Mouse (Mus musculus) spleen, postnatal 14 days (tissue): ENCODE results near the gene Vwa7.

Experiments used
- DNase-seq, 2 experiments: peaks; one replicate each; pipeline ENCODE4 v3.0.0; 2021 to 2022; ENCODE audit warnings: low spot score in 2 of 2

Gene Vwa7

DNA sequence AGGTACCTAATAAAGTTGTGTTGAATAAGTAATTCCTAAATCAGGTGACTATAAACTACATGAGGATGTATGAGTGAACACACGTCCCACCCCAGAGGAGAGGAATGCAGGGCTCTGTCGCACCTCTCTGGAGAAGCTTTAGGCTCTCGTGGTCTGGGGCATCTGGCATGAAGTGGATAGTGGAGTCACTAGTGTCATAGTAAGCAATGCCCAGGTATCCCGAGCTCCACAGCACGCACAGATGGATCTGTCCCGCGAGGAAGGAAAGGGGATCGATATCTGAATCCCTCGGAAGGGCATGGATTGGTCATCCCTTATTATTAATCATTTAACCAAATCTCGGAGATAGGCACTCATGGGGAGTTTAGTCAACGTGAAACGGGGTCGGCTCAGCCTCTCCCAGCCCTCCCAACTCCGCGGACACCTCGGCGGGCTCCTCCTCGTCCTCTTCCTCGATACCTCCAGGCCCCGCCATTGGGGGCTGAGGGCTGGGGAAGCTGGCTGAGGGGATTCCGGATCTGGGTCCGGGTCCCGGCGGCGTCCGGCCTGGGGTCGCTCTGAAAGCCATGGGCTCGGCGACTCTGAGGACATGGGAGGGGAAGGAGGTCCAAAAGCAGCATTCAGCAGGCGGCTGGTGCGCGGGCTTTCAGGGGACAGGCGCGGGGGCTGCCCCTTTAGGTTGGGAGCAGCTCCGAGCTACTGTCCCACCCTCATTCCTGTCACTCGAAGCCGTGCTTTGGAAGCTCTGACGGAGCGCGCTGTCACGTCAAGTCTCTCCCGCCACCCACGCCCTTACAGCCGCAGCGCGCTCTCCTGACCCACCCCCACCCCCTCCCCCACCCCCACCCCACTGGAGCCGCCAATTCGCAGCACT, 29.7 kb downstream of the Vwa7 start:
- no peak for DNase-seq

DNA sequence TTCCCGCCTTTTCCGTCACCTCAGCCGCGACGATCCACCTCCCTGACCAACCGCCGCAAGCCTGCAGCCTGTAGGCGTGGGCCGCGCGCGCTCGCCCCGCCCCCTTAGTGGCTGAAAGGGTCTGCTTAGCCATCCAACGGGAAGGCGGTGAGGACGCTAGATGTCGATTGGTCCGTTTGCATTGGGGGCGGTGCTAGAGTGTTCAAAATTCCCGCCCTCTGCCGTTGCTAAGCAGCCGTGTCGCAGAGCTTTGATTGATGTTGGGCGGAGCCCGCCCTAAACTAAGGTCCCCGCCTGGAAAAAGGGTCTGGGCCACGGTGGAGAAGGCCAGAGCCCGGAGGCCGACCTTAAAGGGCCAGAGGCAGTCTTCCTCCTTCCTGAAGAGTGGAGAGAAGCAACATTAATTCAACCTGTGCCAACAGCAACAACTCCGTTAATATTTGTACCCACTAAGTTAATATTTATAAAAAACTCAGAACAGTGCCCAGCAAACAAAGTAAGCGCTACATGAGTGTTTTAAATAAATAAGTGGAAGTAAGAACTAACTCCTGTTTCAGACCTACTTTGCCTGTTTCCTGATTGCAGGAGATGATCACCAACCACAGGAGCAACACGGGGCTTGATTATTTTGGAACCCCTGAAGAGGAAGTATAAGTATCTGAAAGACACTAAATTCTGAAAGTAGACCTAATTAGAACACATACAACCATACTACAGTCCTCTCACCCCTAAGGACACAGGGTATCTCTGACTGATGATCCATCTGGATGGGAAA, 30.5 kb downstream of the Vwa7 start, which contains the start of gene Msh5:
TSS of gene Msh5 (minus strand) at position 65 of the 775 bp plus-strand sequence.
- DNase-seq = peak; percentile 92 to 95

DNA sequence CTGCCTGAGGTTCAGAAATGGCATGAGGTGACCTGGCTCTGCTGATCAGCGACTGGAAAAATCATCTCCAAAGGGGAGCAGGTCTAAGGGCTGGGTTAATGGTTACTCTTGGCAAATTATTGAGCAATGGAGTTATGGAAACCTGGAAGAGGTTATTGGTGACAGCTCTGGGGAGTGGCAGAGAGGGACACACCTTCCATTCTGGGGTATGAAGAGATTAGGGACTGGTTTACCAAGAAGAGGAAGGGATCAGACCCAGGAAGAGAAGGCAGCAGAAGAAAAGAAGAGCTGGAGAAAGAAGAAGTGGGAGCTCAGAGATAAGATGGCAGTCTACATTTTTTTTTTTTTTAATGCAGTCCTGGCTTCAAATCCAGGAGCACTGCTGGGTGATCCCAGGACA, 31.3 kb downstream of the Vwa7 start:
- no peak for DNase-seq

DNA sequence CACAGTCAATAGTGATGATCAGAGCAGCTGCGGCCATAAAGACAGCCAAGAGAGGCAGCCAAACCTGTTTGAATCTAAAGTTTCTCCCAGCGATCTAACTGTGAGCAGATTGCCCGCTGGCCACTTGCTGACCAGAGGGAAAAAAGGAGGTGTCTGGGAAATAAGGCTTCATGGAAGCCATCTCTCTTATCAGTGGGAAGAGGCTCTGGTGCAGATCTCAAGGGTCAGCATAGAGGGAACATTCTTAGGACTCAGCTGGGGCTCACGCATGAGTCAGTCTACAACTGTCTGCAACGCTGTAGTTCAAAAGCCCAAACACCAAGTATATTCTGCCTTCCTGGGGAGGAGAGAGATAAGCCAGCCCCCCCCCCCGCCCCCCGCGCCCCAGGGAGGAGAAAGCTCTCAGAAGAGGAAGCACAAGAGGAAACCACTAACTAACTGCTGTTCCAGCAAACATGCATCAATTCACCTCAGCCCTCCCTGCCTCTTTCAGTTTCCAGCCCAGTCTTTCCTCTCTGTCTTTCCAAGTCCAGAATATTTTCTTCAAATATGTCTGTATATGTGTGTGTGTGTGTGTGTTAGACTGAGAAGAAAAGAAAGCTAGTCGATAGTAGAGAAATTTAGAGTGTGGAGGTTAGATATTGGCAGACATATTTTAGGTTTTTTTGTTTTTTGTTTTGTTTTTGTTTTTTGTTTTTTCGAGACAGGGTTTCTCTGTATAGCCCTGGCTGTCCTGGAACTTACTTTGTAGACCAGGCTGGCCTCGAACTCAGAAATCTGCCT, 32.0 kb downstream of the Vwa7 start:
- DNase-seq = no peak

DNA sequence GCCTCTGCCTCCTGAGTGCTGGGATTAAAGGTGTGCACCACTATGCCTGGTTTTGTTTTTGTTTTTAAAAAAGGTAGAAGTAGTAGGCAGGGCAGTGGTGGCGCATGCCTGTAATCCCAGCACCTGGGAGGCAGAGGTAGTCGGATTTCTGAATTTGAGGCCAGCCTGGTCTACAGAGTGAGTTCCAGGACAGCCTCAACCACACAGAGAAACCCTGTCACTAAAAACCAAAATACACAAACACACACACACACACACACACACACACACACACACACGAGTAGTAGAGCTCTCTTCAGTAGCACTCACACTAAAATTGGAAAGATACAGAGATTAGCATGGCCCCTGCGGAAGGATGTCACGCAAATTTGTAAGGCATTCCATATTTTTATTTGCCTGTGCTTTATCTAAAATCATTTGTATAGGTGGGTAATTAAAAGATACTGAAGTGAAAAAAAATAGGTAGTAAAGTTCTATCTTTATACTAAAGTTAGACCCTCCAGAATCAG, 32.6 kb downstream of the Vwa7 start:
- no peak for DNase-seq

DNA sequence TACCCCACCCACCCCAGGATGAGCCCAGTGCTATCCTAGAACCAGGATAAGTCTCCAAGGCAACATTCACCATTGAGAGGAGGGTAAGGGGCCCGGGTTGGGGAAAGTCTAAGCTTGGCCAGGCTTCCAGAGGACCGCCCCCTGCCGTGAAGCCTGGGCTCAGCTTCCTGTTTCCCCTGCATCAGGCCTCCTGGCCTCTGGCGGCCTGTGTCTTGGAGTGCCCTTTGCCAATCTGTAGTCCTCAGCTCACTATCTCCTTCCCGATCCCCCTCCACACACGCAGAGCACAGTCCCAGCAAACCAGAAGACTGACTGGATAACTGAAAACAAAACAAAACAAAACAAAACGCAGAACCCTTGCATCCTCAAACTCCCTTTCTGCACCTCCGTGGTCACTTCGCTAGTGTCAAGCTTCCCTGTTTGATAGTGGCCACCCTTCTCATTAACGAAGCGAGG, 33.2 kb downstream of the Vwa7 start, which contains the start of gene Clic1:
TSS of gene Clic1 (plus strand) at position 406 of the 456 bp plus-strand sequence.
- DNase-seq = peak in 1 of 2 experiments; percentile 38

DNA sequence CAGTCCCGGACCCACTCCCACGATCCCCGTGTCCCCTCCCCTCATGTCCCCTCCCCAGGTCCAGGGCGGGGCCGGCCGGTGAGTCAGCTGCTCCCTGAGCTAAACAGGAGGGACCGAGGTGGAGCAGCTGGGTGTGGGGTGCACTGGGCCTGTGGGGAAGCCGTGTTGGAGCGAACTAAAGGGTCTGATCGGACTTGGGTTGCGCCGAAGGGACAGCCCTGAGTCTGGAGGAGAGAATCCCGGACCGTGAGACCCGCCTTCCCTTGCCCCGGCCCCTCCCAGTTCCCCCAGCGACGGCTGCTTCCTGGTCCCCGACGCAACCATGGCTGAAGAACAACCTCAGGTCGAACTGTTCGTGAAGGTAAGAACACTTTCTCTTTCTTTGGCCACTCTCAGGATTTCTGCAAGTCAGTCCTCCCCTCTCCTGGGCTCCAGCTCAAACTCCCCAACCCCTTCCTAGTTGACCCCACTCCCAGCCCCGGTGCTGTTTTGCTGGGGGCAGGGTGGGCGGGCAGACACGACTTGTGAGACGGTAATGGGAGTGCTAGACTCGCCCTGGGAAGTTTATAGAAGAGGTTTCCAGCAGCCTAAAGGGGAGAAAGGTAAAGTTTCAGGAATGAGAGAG, 33.9 kb downstream of the Vwa7 start:
- DNase-seq = peak; percentile 65 to 66

DNA sequence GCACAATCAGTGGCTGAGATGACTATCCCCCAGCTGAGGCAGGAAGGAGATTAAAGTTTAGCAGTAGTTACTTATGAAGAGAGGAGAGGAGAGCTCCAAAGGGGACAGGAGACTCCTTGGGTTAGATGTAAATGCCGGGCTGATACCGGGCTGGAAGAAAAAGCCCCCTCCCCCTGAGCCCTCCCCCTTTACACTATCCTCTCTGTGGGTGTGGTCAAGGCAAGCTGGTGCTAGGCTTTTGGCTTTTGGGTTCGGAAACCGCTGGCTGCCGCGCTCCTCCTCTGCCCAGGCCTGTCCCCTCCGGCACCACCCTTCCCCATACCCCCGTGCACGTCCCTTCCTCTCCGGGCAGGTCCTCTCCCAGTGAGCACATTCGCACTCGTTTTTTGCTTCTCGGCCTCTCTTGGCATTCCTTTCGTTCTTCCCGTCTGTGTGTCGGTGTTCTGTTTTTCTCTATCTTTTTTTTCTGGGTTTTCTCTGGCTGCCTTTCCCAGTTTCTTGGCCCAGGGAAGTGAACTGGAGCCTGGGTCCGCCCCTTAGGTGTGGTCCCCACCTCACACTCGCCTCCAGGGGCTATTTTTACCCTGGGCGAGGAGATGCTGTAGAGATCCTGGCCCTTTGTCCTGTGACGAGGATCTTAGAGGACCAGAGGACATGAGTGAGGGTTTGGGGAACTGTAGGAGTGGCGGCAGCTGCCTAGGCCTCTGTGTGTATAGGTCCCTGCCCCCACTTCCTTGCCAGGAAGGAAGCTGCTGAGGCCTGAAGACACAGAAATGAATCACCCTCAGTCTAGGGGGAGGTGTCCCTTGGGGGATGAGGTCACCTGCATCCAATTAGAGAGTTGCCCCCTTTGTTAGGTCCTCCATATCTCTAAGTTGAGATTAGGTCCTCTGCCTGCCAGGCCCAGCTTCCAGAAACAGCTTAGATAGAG, 35.0 kb downstream of the Vwa7 start:
- DNase-seq = peak; percentile 51 to 65

DNA sequence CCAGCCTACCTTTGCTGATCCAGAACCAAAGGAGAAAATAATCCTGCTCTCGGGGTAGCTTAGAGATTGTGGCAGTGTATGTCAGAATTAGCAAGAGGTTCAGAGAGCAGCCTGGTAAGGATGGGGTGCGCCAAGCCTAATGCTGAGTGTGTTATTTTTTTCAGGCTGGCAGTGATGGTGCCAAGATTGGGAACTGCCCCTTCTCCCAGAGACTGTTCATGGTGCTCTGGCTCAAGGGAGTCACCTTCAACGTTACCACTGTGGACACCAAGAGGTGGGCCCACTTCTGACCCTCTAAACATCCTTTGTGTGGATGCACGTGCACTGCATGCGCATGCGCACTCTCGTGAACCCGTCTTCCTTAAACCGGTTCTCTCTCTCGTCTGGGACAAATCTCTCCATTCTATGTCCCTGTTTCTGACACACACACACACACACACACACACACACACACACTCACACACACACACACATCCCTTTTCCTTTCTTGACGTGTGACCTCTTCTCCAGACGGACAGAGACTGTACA, 36.0 kb downstream of the Vwa7 start:
- DNase-seq = no peak

DNA sequence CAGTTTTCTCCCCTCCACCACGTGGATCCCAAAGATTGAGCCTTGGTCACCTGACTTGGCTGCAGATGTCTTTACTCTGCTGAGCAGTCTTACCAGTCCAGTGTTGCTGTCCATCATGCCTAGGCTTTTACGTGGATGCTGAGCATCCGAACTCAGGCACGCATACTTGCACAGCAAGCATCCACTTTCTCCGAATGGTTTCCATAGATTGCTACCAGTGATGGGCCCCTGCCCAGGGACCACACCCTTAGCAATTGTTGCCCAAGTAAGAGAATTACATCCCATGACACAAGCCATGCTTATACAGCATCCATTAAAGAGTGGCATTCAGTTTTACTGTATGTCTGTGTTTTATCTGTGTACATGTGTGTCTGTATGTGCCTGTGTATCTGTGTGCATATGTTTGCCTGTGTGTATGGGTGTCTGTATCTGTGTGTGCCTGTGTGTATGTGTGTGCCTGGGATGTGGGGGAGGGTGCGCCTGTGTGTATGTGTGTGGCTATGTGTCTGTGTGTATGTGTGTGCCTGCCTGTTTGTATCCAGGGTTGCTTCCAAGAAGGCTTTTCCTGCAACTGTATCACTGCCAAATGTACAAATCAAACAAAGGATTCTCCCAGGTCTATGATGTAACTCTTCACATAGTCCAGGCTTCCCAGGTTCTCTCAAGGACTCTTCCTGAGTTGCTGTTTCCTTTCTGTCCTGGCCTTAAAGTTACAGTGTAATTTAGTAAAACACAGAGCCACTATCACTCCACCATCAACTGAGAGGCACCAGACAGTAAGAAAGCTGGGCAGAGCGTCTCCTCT, 39.5 kb downstream of the Vwa7 start:
- no peak for DNase-seq

DNA sequence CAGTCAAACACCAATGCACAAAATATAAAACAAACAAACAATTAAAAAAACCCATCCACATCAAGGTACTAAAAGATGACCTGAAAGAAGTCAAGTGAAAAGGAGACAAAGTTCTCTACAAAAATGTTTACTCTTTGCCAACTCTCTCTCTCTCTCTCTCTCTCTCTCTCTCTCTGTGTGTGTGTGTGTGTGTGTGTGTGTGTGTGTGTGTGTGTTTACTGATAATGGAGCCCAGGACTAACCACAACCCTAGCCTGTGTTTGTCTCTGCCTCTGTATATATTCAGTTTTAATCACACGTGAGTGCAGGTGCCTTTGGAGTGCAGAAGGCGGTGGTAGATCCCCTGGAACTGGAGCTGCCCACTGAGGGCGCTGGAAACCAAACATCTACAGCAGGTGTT, 40.7 kb downstream of the Vwa7 start:
- DNase-seq = no peak

DNA sequence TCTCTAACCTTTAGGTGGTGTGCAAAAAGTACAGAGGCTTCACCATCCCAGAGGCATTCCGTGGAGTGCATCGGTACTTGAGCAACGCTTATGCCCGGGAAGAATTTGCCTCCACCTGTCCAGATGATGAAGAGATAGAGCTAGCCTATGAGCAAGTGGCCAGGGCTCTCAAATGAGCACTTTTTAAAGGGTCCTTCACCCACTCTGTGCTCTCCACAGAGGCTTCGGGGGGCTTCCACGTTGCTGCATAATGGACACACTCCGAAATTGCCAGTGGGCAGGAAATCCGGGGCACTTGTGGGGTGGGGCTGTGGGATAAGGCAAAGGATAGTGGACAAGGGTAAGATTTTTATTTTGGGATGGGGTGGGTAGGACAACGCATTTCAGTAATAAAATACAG, 41.9 kb downstream of the Vwa7 start:
- no peak for DNase-seq

DNA sequence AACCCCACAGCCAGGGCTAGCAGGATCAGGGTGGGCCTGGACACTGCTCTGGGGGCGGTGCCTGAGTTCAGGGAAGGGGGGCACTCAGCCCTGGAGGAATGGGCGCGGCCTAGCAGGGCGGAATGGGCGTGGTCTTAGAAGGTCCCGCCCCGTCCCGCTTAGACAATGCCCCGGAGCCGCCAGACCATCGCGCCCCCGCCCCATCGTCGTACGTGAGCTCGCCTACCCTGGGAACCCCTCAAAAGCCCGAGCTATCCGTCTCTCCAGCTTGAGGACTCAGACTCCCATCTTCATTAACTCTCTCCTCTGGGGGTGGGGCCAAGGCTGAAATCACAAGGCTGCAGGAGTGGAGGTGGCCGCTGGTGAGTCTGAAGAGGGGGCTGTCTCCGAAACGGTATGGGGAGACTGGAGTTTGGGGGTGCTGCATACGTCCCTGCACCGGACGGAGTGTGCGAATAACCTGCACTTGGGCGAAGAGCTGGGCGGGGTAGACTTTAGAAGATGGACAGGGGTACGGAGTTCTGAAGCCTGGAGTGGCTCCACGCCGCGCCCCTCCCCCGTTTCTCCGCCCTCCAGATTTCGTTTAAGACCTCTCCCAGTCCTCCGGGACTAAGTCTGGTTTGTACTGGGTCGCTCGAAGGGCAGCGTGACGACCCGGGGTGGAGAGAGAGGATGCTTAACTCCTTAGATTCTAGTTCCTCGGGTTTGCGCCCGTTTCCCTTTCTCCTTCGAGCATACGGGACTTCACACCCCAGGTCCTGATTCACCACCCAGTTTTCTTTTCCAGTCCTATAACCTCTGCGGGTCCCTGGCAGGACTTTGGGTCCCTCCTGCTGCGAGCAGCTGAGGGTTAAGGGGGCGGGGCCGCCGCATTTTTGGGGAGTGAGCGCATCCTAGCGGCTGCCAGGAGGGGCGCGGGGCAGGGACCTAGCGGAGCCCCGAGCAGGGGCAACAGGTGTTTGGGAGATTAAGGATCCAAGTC, 42.8 kb downstream of the Vwa7 start, which contains the start of gene Ddah2:
TSS of gene Ddah2 (plus strand) at position 125 of the 982 bp plus-strand sequence.
- DNase-seq = peak; percentile 75 to 86

DNA sequence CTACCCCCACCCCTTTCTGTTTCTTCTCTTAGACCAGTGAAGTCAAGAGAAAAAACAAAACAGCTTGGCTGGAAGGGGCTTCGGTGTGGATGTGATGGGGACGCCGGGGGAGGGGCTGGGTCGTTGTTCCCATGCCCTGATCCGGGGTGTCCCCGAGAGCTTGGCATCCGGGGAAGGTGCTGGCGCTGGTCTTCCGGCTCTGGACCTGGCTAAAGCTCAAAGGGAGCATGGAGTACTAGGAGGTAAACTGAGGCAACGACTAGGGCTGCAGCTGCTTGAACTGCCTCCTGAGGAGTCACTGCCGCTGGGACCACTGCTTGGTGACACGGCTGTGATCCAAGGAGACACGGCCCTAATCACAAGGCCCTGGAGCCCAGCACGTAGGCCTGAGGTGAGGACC, 43.7 kb downstream of the Vwa7 start:
- no peak for DNase-seq

DNA sequence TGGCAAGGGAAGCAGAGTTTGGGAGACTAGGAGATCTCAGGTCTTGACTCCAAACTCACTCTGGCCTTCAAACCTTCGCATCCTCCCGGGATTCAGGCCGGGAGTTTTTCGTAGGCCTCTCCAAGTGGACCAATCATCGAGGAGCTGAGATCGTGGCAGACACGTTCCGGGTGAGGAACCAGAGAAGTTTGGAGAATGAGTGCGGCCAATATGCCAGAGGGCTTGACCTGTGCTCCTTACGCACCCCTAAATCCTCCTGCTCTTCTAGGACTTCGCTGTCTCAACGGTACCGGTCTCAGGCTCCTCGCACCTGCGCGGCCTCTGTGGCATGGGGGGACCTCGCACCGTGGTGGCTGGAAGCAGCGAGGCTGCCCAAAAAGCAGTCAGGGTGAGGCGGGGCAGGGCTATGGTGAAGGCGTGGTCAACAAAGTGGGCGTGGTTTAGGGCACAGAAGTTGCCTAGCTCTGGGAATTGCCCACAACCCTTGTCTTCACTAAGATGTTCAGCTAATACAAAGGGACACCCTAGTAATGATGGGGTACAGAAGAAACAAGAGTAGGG, 44.4 kb downstream of the Vwa7 start:
- no peak for DNase-seq

DNA sequence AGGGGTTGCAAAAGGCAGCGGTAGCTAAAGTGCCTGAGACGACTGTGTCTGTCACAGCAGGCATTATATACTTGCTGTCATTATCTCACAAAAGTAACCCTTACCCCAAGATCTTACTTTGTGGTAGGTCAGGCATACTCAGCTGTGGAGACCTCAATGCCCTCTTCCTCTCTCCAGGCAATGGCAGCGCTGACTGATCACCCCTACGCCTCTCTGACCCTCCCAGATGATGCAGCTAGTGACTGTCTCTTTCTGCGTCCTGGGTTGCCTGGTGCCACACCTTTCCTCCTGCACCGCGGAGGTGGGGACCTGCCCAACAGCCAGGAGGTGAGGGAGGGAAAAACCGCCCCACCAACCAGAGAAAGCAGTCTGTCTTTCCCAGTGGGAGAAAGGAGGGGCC, 44.9 kb downstream of the Vwa7 start:
- DNase-seq = no peak

DNA sequence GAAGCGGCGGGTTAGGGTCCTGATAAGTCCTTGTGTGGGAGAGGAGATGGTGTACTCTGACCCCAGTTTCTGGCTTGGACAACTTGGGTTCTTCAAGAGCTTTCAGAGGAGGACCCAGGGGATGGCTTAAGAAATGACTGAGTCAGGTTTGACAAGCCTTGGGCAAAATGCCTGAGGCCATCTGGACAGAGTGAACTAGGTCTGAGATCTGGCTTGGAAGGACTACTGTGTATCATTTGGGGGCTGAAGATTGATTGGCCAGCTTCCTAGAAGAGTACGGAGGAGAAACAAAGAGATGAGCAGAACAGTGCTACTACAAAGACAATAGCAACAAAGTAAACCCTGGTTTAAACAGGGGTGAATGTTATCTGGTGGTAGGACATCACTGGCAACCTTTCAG, 47.1 kb downstream of the Vwa7 start:
- no peak for DNase-seq
